Mouse (Mus musculus) limb, embryonic 15.5 days (tissue): ENCODE results near the gene Ddb1. TPM values are rescaled to one million over a fixed set of nuclear protein-coding genes. Genes with fewer than 3 reads are reported as not detected.
"Not testable (repeated sequence)": the region's sequence is repeated elsewhere in the genome, so short reads cannot be mapped to it uniquely, and the experiment has no call there.

ENCODE experiments used
- ATAC-seq: fragments of 200-750 bp; cut with Nextera tagmentation; 2 replicates; pipeline ENCODE4 v1.8.0; 2017; ENCODE audit warnings: low read depth, moderate TSS enrichment; ENCODE audit not compliant: insufficient number of reproducible peaks, low FRiP score, low TSS enrichment
- H3K27ac ChIP-seq: fragments of 300-500 bp; sonication (generic); 2 replicates; pipeline ENCODE4 v1.5.1; 2015; ENCODE audit warnings: moderate library complexity, mild to moderate bottlenecking, inconsistent platforms
- H3K27me3 ChIP-seq: fragments of 300-500 bp; sonication (generic); 2 replicates; pipeline ENCODE4 v1.6.1; 2015; ENCODE audit warnings: inconsistent platforms
- H3K36me3 ChIP-seq: fragments of 300-500 bp; sonication (generic); 2 replicates; pipeline ENCODE4 v1.6.1; 2015; ENCODE audit warnings: inconsistent platforms
- H3K4me1 ChIP-seq: fragments of 300-500 bp; sonication (generic); 2 replicates; pipeline ENCODE4 v1.6.1; 2015; ENCODE audit warnings: inconsistent platforms
- H3K4me2 ChIP-seq: fragments of 300-500 bp; sonication (generic); 2 replicates; pipeline ENCODE4 v1.6.1; 2015; ENCODE audit warnings: mild to moderate bottlenecking, inconsistent platforms
- H3K4me3 ChIP-seq: fragments of 300-500 bp; sonication (generic); 2 replicates; pipeline ENCODE4 v1.5.1; 2015; ENCODE audit warnings: mild to moderate bottlenecking, inconsistent platforms
- H3K9ac ChIP-seq: fragments of 300-500 bp; sonication (generic); 2 replicates; pipeline ENCODE4 v1.6.1; 2015; ENCODE audit warnings: inconsistent platforms
- H3K9me3 ChIP-seq: fragments of 300-500 bp; sonication (generic); 2 replicates; pipeline ENCODE4 v1.6.1; 2016; ENCODE audit warnings: inconsistent platforms
- WGBS: fragments of 180-500 bp; shearing (Covaris S2); methylation state at CpG from one replicate; pipeline ENCODE4 v1.1.7; 2015; 5-methylcytosine and 5-hydroxymethylcytosine counted together
- polyA plus RNA-seq: library from polyadenylated mRNA; unstranded; fragments of >200 nt; fragmentation: Nextera tagmentation; extraction: Ambion mirVana; gene quantifications from 2 replicates; pipeline ENCODE4 v1.2.1, GENCODE M21; 2015

Gene Ddb1
- 350 and 363 TPM in 2 replicates for polyA plus RNA-seq

DNA sequence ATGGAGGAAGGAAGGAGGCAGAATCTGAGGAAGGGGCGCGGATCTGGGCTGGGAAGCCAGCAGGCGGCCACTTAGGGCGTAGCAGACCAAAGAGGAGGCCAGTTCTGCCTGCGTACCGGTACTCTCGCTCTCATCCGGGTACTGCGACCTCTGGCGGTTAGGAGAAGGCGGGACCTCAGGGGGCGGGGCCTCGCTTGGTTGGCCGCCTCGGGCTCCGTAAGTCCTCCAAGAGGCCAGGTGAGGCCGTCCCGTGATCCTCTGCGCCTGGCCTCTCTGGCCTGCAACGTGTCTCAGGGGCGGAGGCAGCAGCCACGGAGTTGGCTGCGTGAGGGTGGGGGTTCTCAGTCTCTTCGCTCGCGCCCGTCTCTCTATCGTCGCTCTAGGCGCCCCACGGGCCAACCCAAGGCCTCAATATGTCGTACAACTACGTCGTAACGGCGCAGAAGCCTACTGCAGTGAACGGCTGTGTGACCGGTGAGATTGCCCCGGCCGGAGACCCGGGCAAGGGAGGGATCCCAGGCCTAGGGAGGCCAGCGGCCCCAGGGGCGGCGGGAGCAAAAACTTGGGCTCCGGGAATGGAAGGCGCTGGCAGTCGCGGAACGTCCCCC lies at the start of gene Ddb1, which contains the start of gene Tkfc:
Gene Ddb1, plus strand, starts transcription at position 35 of the 608 bp plus-strand sequence.
Gene Tkfc, minus strand, starts transcription at position 362 of the 608 bp plus-strand sequence.
- H3K4me1 ChIP-seq = peaks cover 40% of the 10 kb centered on the region
- H3K9me3 ChIP-seq = no peaks in the 10 kb centered on the region
- H3K4me3 ChIP-seq = peak within 1 kb of the TSS; percentile 71
- H3K9ac ChIP-seq = peak within 1 kb of the TSS; percentile 83
- peak within 1 kb of the TSS; percentile 72 for H3K4me2 ChIP-seq
- H3K27me3 ChIP-seq = no peaks in the 10 kb centered on the region
- peaks cover 30% of the 10 kb centered on the region for H3K36me3 ChIP-seq
- peak within 1 kb of the TSS; percentile 95 for H3K27ac ChIP-seq
- WGBS = 0% methylated on average over 47 of the region's 49 CpGs
- peak; percentile 96 for ATAC-seq

DNA sequence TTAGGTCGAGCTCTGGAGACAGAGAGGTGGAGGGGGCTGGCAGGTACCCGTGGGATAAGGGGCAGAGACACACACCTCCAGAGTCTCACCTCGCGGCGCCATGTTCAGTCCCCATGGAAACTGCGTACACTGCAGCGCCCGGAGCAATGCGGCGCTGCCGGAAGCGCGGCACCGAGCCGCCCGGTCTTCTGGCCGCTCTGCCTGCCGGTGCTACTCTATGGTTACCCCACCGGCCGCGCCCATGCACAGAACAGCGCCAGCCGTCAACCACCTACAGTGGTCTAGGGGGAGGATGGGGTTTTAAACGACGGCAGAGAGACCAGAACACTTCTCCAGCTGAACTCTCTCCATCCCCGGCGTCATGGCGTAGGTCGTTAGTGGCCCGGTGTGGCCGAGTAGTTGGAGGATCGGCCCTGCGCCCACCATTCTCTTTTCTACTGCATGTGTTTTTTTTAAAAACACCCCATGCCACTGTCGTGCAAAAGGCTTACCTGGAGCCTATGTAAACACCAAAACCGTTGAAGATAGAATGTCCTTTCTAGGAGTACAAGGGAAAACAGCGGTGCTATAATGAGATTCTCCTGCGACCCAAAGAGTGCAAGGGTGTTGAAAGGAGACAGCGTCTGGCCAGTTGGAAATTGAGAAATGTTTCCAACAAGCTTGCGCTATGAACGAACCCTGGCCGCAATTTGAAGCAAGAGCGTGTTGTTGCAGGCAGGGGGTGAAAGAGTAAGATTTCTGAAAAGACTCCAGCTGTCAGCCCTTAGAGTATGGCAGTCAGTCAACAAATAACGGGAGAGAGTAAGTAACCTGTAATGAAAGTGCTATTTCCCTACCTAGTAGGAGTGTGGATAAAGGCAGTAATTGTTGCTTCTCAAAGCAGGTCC lies 49.3 kb upstream of the Ddb1 start, which contains the start of gene Tmem216:
Gene Tmem216, minus strand, starts transcription at position 615 of the 887 bp plus-strand sequence.
- under 1% methylated on average over 43 of the region's 43 CpGs for WGBS
- peak within 1 kb of the TSS; percentile 75 for H3K4me2 ChIP-seq
- peaks cover 19% of the 10 kb centered on the region for H3K36me3 ChIP-seq
- peak within 1 kb of the TSS; percentile 66 for H3K4me3 ChIP-seq
- H3K9me3 ChIP-seq = no peaks in the 10 kb centered on the region
- H3K27me3 ChIP-seq = no peaks in the 10 kb centered on the region
- H3K9ac ChIP-seq = peak within 1 kb of the TSS; percentile 50
- H3K4me1 ChIP-seq = peaks cover 14% of the 10 kb centered on the region
- peak within 1 kb of the TSS; percentile 83 for H3K27ac ChIP-seq
- ATAC-seq = peak; percentile 95

DNA sequence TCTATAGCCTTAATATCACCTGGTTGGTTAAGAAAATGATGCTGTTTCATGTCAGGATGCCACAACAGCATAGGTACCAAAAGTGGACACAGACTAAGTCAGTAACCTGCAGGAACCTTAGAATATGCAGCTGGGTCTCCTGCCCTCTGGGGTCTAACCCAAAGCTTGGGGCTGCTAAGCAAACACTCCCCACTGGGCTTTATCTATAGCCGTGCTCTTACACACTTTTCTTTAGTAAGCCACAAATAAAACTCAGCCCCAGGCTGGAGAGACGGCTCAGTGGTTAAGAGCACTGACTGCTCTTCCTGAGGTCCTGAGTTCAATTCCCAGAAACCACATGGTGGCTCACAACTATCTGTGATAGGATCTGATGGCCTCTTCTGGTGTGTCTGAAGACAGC lies 48.1 kb upstream of the Ddb1 start:
- peaks cover 8% of the 10 kb centered on the region; the same call in 1 of the 2 replicates for H3K36me3 ChIP-seq
- no peak overlapping the region for H3K27ac ChIP-seq
- peaks cover 14% of the 10 kb centered on the region for H3K4me1 ChIP-seq
- no peak overlapping the region for H3K4me2 ChIP-seq
- no peak overlapping the region for H3K4me3 ChIP-seq
- no peak overlapping the region for H3K9ac ChIP-seq
- WGBS = 84% methylated on average over 2 of the region's 2 CpGs
- no peaks in the 10 kb centered on the region for H3K9me3 ChIP-seq
- ATAC-seq = no peak
- H3K27me3 ChIP-seq = no peaks in the 10 kb centered on the region

DNA sequence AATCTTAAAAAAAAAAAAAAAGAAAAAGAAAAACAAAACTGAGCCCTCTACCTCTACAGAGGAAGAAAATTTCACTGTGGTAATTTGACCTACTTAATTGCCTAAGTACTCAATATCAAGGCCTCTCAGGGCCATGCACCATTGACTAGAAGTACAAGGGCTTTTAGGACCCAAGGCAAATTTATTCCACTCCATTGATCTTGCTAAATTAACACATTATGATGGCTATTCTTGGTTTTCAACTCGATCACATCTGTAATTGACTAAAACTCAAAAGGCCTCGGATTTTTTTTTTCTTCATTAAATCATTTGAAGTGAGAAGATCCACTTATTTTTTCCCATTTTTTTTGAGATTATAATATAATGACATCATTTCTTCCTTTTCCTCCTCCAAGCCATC lies 47.7 kb upstream of the Ddb1 start:
- Histone ChIP-seq H3K4me3 (no peak overlapping the region), H3K36me3 (peaks cover 5% of the 10 kb centered on the region; the same call in 1 of the 2 replicates), H3K27ac (no peak overlapping the region), H3K4me1 (peaks cover 14% of the 10 kb centered on the region), H3K9ac (no peak overlapping the region), H3K4me2 (no peak overlapping the region), H3K27me3 (no peaks in the 10 kb centered on the region), H3K9me3 (no peaks in the 10 kb centered on the region)
- ATAC-seq = no peak
- 82% methylated on average over 2 of the region's 2 CpGs for WGBS

DNA sequence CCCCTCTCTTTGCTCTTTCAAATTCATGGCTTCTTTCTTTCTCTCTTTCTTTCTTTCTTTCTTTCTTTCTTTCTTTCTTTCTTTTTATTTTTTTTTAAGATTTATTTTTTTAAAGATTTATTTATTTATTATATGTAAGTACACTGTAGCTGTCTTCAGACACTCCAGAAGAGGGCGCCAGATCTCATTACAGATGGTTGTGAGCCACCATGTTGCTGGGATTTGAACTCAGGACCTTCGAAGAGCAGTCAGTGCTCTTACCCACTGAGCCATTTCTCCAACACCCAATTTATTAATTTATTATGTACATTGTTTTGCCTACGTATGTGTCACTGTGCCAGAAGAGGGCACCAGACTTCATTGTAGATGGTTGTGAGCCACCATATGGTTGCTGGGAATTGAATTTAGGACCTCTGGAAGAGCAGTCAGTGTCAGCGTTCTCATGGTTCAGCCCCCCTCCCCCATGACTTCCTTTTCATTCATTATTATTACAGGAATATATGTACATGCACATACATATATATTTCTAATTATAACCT lies 47.2 kb upstream of the Ddb1 start:
- not testable (repeated sequence) for ATAC-seq, H3K27me3 ChIP-seq, H3K4me2 ChIP-seq, H3K9ac ChIP-seq, H3K4me3 ChIP-seq, H3K27ac ChIP-seq, H3K9me3 ChIP-seq, H3K36me3 ChIP-seq
- peaks cover 14% of the 10 kb centered on the region for H3K4me1 ChIP-seq
- 68% methylated on average over 4 of the region's 4 CpGs for WGBS

DNA sequence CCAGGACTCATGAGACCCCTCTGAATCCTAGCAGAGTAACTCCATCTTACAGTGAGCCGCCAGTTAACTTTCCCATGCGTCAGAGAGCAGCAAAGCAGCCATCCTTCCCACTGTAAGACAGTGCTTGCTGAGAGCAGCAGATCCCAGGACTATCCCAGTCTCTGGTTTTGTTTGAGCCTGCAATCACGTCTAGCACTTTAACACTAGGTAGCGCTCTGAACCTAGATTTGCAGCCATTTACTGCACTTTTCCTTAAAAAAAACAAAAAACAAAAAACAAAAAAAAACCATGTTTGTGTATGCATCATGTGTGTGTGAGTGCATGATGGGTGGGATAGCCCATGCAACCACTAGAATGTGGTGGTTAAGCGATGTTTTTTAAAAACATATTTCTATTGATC lies 45.0 kb upstream of the Ddb1 start:
- H3K27me3 ChIP-seq = no peaks in the 10 kb centered on the region
- H3K4me2 ChIP-seq = no peak overlapping the region
- WGBS = 43% methylated on average over 5 of the region's 5 CpGs
- H3K9ac ChIP-seq = no peak overlapping the region
- no peaks in the 10 kb centered on the region for H3K9me3 ChIP-seq
- ATAC-seq = no peak
- peaks cover 9% of the 10 kb centered on the region for H3K4me1 ChIP-seq
- no peak overlapping the region for H3K27ac ChIP-seq
- no peaks in the 10 kb centered on the region for H3K36me3 ChIP-seq
- H3K4me3 ChIP-seq = no peak overlapping the region

DNA sequence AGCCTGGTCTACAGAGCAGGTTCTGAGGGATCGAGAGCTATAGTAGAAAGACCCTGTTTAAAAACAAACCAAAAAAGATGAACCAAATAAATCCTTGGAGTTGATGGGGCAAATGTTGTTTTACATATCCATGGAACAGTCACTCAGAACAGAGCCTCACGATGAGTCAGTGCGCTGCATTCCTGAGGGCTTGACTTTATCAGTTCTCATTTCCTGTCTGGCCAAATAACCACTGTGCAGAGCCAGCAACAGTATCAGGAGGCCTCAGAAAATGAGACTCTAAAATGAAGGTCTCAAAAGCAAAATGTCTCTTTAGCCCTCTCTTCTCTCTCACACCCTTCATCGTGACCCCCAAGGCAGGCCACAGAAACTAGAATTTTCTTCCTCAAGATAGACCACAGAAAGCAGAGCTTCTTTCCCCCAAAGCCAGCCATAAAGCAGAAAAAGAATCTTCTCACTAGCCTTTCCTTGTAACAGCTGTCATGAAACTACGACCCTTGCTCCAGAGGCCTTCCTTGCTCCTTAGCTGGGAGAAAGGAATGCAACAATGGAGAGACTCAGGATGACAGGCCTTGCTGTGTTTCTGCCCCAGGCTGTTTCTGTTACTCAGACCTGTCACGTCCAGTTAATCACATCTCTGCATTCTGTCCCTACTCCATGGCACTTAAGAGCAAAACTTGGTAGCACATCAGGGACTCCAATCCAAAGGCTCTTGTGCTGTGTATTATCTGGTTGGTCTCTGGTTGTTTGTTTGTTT lies 43.4 kb upstream of the Ddb1 start:
- ATAC-seq = no peak
- Histone ChIP-seq H3K27ac (0 out of 2 replicates have a peak overlapping the region, but pooled peaks have one; percentile 23), H3K9me3 (no peaks in the 10 kb centered on the region), H3K4me3 (no peak overlapping the region), H3K4me1 (no peaks in the 10 kb centered on the region), H3K36me3 (no peaks in the 10 kb centered on the region), H3K27me3 (no peaks in the 10 kb centered on the region), H3K9ac (no peak overlapping the region), H3K4me2 (no peak overlapping the region)
- 46% methylated on average over 6 of the region's 6 CpGs for WGBS

DNA sequence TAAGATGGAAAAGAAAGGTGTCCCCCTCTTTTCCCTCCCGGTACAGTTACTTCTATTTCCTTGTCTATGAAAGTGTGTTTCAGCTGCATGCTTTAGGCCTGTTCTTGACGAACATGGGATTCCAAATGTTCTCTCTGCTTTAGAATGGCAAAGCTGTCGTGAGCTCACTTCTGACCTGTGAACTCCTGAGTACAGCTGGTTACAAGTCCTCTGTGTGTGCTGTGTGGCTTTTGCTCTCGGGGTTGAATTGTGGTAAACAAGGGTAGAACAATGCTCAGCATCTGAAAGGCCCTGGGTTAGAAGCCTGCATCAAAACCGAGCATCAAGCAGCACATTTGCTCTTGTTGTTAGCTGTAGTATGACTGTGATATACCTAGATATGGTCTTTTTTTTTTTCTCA lies 42.8 kb upstream of the Ddb1 start:
- Histone ChIP-seq H3K27ac (no peak overlapping the region), H3K4me1 (no peaks in the 10 kb centered on the region), H3K4me3 (no peak overlapping the region), H3K4me2 (no peak overlapping the region), H3K27me3 (no peaks in the 10 kb centered on the region), H3K9ac (no peak overlapping the region), H3K9me3 (no peaks in the 10 kb centered on the region), H3K36me3 (no peaks in the 10 kb centered on the region)
- ATAC-seq = no peak
- 61% methylated on average over 5 of the region's 5 CpGs for WGBS

DNA sequence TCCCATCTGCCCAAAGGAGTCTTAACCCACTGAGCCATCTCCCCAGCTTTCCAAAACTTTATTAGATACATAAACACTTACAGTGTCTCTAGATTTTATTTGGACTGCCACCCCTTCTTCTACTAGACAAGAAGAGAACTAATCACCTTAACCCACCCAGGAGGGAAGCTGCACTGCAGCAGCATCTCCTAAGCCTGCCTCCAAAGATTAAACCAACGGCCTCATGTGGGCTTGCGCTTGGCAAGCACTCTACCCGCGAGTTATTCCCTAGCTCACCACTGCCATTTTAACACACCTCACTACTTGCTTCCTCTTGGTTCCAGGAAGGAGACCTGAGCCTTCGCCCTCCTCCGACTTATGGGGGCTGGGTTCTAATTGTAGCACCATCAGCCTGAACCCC lies 40.8 kb upstream of the Ddb1 start:
- no peaks in the 10 kb centered on the region for H3K4me1 ChIP-seq
- H3K36me3 ChIP-seq = peaks cover 7% of the 10 kb centered on the region; the same call in 1 of the 2 replicates
- H3K27ac ChIP-seq = no peak overlapping the region
- H3K4me2 ChIP-seq = no peak overlapping the region
- H3K9ac ChIP-seq = no peak overlapping the region
- no peak overlapping the region for H3K4me3 ChIP-seq
- WGBS = 82% methylated on average over 6 of the region's 6 CpGs
- no peaks in the 10 kb centered on the region for H3K27me3 ChIP-seq
- no peak for ATAC-seq
- no peaks in the 10 kb centered on the region for H3K9me3 ChIP-seq

DNA sequence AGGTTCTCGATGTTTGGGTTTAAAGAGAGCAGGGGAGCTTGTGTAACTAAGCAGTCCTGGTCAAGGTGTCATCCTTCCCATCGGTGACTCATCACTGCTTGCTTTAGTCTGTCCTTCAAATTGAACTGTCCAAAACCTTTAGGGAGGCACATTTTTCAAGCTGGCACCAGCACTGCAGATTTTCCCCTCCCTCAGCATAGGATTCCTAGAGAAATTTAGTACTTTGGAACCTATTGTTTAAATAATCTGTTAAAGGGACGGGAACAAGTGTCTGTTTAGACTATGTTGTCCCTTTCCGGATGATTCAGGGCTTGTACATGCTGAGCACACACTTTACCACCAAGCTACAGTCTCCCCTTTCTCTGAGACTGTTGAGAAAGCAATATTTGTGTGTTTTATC lies 39.9 kb upstream of the Ddb1 start:
- no peak overlapping the region for H3K4me3 ChIP-seq
- H3K27me3 ChIP-seq = no peaks in the 10 kb centered on the region
- H3K4me1 ChIP-seq = no peaks in the 10 kb centered on the region
- no peak overlapping the region for H3K4me2 ChIP-seq
- H3K36me3 ChIP-seq = peaks cover 15% of the 10 kb centered on the region
- no peak for ATAC-seq
- no peak overlapping the region for H3K27ac ChIP-seq
- H3K9ac ChIP-seq = no peak overlapping the region
- no peaks in the 10 kb centered on the region for H3K9me3 ChIP-seq
- WGBS = 80% methylated on average over 4 of the region's 4 CpGs

DNA sequence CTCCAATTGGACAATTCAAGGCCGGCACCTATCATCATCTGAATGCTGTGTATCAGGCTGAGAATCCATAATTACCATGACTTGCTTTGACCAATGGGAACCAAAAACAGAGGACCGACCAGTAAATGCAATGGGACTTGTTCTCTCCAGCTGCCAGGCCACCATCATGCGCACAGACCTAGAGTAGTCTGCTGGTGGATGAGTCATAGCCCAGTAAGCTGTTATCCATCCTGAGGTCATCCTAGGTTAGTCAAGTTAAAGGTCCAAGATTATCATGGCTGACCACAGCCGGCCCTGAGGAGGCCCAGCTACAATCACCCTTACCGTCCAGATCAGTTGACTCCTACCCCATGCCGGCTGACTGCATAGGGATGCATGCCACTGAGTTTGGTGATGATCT lies 35.5 kb upstream of the Ddb1 start:
- H3K4me3 ChIP-seq = no peak overlapping the region
- H3K4me2 ChIP-seq = no peak overlapping the region
- H3K27me3 ChIP-seq = no peaks in the 10 kb centered on the region
- H3K36me3 ChIP-seq = peaks cover 49% of the 10 kb centered on the region
- H3K4me1 ChIP-seq = no peaks in the 10 kb centered on the region
- no peaks in the 10 kb centered on the region for H3K9me3 ChIP-seq
- H3K27ac ChIP-seq = no peak overlapping the region
- no peak for ATAC-seq
- WGBS = 97% methylated on average over 6 of the region's 6 CpGs
- H3K9ac ChIP-seq = no peak overlapping the region
